8 mouse cellular contexts compared by ENCODE assay signal in the genomic region with DNA sequence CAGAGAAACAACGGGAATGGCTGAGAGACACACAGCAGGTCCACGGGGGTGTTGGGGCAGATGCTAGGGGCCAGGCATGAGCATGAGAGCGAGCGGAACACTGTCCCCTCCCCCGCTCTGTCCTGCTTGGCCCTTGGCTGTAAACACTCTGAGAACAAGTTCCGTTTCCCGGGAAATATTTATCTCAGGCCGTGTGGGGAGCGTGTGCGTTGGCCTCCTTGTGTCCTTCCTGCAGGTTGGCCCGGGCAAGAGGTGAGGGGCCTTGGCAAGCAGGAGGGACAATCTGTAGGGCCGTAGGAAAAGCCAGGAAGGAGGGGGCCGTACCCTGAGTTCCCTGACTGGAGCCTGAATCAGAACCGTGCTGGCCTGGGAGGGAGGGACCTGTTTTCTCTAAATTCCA. TPM values are rescaled to one million over a fixed set of nuclear protein-coding genes. Genes with fewer than 3 reads are reported as not detected.
DNase-seq lines count a peak whose midpoint lies in the region; ATAC-seq lines count a peak whose summit lies in the region.

No protein-coding gene starts in this region.

- peak; percentile 49 for DNase-seq in urinary bladder, postnatal 14 days (ENCODE audit: low spot score)
- DNase-seq in urinary bladder, postnatal 25 days (ENCODE audit: low spot score) = no peak
- peak; percentile 75 to 79 for DNase-seq in heart, postnatal 10 days
- peak; percentile 86 for DNase-seq in kidney, postnatal 14 days
- DNase-seq in lung, postnatal 25 days (ENCODE audit: low spot score) = peak; percentile 71
- DNase-seq in left cerebral cortex, adult 18-20 months (ENCODE audit: low spot score in 2 of 2) = no peak
- DNase-seq in layer of hippocampus, postnatal 36 days = no peak

- ATAC-seq in frontal cortex, adult (ENCODE audit: low TSS enrichment) = no peak

- intact Hi-C loops in heart, postnatal 10 days (cut with DNase I) = no loop called here

RNA-seq across cellular contexts. Expression of a gene that starts 43.9 kb away (rescaled TPM):
- total RNA-seq in heart, postnatal 10 days (2021) = 10 to 100 TPM; 65.2 to 70.1 TPM
- total RNA-seq in left cerebral cortex, adult 18-20 months (2021) = 100 to 1,000 TPM; 347 to 370 TPM
- total RNA-seq in layer of hippocampus, postnatal 36 days (2021) = 100 to 1,000 TPM; 300 to 301 TPM

RNA-seq across cellular contexts. Expression of a gene that starts 54.7 kb away (rescaled TPM):
- not detected for total RNA-seq in heart, postnatal 10 days (2021)
- total RNA-seq in left cerebral cortex, adult 18-20 months (2021) = 1 to 10 TPM in 1 of 2 experiments, not detected in 1; 1.3 TPM
- 1 to 10 TPM in 1 of 2 experiments, not detected in 1; 3.0 TPM for total RNA-seq in layer of hippocampus, postnatal 36 days (2021)

Comparison
In these comparisons a context has a peak if more than half of its experiments do, and no peak if none do; other contexts are left out.
1. DNase-seq: peak in urinary bladder, postnatal 14 days (single experiment), heart, postnatal 10 days (2 of 2), kidney, postnatal 14 days (single experiment) and lung, postnatal 25 days (single experiment); none in urinary bladder, postnatal 25 days (single experiment), left cerebral cortex, adult 18-20 months (0 of 2) and layer of hippocampus, postnatal 36 days (0 of 2).
2. RNA of a gene that starts 43.9 kb away (total RNA-seq): 347 to 370 TPM in left cerebral cortex, adult 18-20 months and 300 to 301 TPM in layer of hippocampus, postnatal 36 days; 65.2 to 70.1 TPM in heart, postnatal 10 days; every median in the first group is over 4 times any median in the second.